Mouse (Mus musculus): ENCODE data around the gene Irf1. TPM values are rescaled to one million over a fixed set of nuclear protein-coding genes. Genes with fewer than 3 reads are reported as not detected.
A peak's percentile ranks its signal among the peaks of the same experiment; 100 is the strongest.

Gene Irf1
- polyA plus RNA-seq, 1 experiment from 2014 or later: 8.4 TPM

- DNase-seq (ENCODE audit: low spot score) (peak; percentile 68), ATAC-seq (replicated peaks; ENCODE audit: low FRiP score) (peak; percentile 74)
- Histone ChIP-seq H3K9ac (ENCODE audit: low read depth, low read length) (no peak overlapping the region), H3K9me3 (ENCODE audit: control insufficient read depth, low read length) (no peaks in the 10 kb centered on the region), H3K4me3 (ENCODE audit: low read depth, low read length) (no peak overlapping the region), H3K27ac (ENCODE audit: low read depth, low read length) (no peak overlapping the region), H3K27me3 (replicated peaks; ENCODE audit: control insufficient read depth, insufficient read depth, low read length) (no peaks in the 10 kb centered on the region), H3K4me1 (replicated peaks; ENCODE audit: control insufficient read depth, insufficient read depth, low read length) (no peaks in the 10 kb centered on the region), H3K36me3 (ENCODE audit: control insufficient read depth, insufficient read depth, low read length) (no peaks in the 10 kb centered on the region), H3K4me2 (no peak overlapping the region)
- WGBS: 42% methylated on average over 14 of the region's 14 CpGs
These were observed 32.8 kb upstream of the Irf1 start for GRCm38 (mm10) chr11:53736771-53737572.

GRCm38 (mm10) chr11:53737573-53737946 lies 32.3 kb upstream of the Irf1 start:
- WGBS: 37% methylated on average over 6 of the region's 6 CpGs
- no peak for DNase-seq (ENCODE audit: low spot score)
- Histone ChIP-seq H3K27ac (ENCODE audit: low read depth, low read length) (no peak overlapping the region), H3K36me3 (ENCODE audit: control insufficient read depth, insufficient read depth, low read length) (no peaks in the 10 kb centered on the region), H3K4me1 (replicated peaks; ENCODE audit: control insufficient read depth, insufficient read depth, low read length) (no peaks in the 10 kb centered on the region), H3K4me2 (no peak overlapping the region), H3K9ac (ENCODE audit: low read depth, low read length) (no peak overlapping the region), H3K4me3 (ENCODE audit: low read depth, low read length) (no peak overlapping the region), H3K27me3 (replicated peaks; ENCODE audit: control insufficient read depth, insufficient read depth, low read length) (no peaks in the 10 kb centered on the region), H3K9me3 (ENCODE audit: control insufficient read depth, low read length) (no peaks in the 10 kb centered on the region)
- peak; percentile 75 for ATAC-seq (replicated peaks; ENCODE audit: low FRiP score)

GRCm38 (mm10) chr11:53742353-53742752 lies 27.5 kb upstream of the Irf1 start:
- WGBS: 39% methylated on average over 5 of the region's 5 CpGs
- H3K4me1 ChIP-seq (replicated peaks; ENCODE audit: control insufficient read depth, insufficient read depth, low read length): no peaks in the 10 kb centered on the region
- H3K36me3 ChIP-seq (ENCODE audit: control insufficient read depth, insufficient read depth, low read length): no peaks in the 10 kb centered on the region
- H3K9ac ChIP-seq (ENCODE audit: low read depth, low read length): peak overlapping the region; percentile 20; the same call in 1 of the 2 replicates
- no peaks in the 10 kb centered on the region for H3K27me3 ChIP-seq (replicated peaks; ENCODE audit: control insufficient read depth, insufficient read depth, low read length)
- DNase-seq (ENCODE audit: low spot score): no peak
- no peak overlapping the region for H3K27ac ChIP-seq (ENCODE audit: low read depth, low read length)
- no peaks in the 10 kb centered on the region for H3K9me3 ChIP-seq (ENCODE audit: control insufficient read depth, low read length)
- H3K4me3 ChIP-seq (ENCODE audit: low read depth, low read length): no peak overlapping the region
- H3K4me2 ChIP-seq: no peak overlapping the region
- ATAC-seq (replicated peaks; ENCODE audit: low FRiP score): no peak

GRCm38 (mm10) chr11:53745260-53745659 lies 24.6 kb upstream of the Irf1 start:
- Histone ChIP-seq H3K4me3 (ENCODE audit: low read depth, low read length) (no peak overlapping the region), H3K36me3 (ENCODE audit: control insufficient read depth, insufficient read depth, low read length) (no peaks in the 10 kb centered on the region), H3K4me2 (no peak overlapping the region), H3K9ac (ENCODE audit: low read depth, low read length) (no peak overlapping the region), H3K9me3 (ENCODE audit: control insufficient read depth, low read length) (no peaks in the 10 kb centered on the region), H3K27ac (ENCODE audit: low read depth, low read length) (no peak overlapping the region), H3K4me1 (replicated peaks; ENCODE audit: control insufficient read depth, insufficient read depth, low read length) (no peaks in the 10 kb centered on the region), H3K27me3 (replicated peaks; ENCODE audit: control insufficient read depth, insufficient read depth, low read length) (no peaks in the 10 kb centered on the region)
- ATAC-seq (replicated peaks; ENCODE audit: low FRiP score): no peak
- WGBS: 72% methylated on average over 2 of the region's 2 CpGs
- no peak for DNase-seq (ENCODE audit: low spot score)

GRCm38 (mm10) chr11:53747985-53748384 lies 21.8 kb upstream of the Irf1 start:
- Histone ChIP-seq H3K9me3 (ENCODE audit: control insufficient read depth, low read length) (no peaks in the 10 kb centered on the region), H3K4me3 (ENCODE audit: low read depth, low read length) (no peak overlapping the region), H3K27me3 (replicated peaks; ENCODE audit: control insufficient read depth, insufficient read depth, low read length) (no peaks in the 10 kb centered on the region), H3K4me2 (no peak overlapping the region), H3K36me3 (ENCODE audit: control insufficient read depth, insufficient read depth, low read length) (no peaks in the 10 kb centered on the region), H3K9ac (ENCODE audit: low read depth, low read length) (no peak overlapping the region), H3K4me1 (replicated peaks; ENCODE audit: control insufficient read depth, insufficient read depth, low read length) (no peaks in the 10 kb centered on the region), H3K27ac (ENCODE audit: low read depth, low read length) (no peak overlapping the region)
- 55% methylated on average over 9 of the region's 9 CpGs for WGBS
- DNase-seq (ENCODE audit: low spot score) (no peak), ATAC-seq (replicated peaks; ENCODE audit: low FRiP score) (no peak)

GRCm38 (mm10) chr11:53748614-53749013 lies 21.2 kb upstream of the Irf1 start:
- H3K4me1 ChIP-seq (replicated peaks; ENCODE audit: control insufficient read depth, insufficient read depth, low read length): no peaks in the 10 kb centered on the region
- no peaks in the 10 kb centered on the region for H3K27me3 ChIP-seq (replicated peaks; ENCODE audit: control insufficient read depth, insufficient read depth, low read length)
- ATAC-seq (replicated peaks; ENCODE audit: low FRiP score) (no peak), DNase-seq (ENCODE audit: low spot score) (no peak)
- H3K36me3 ChIP-seq (ENCODE audit: control insufficient read depth, insufficient read depth, low read length): no peaks in the 10 kb centered on the region
- H3K27ac ChIP-seq (ENCODE audit: low read depth, low read length): no peak overlapping the region
- H3K9me3 ChIP-seq (ENCODE audit: control insufficient read depth, low read length): no peaks in the 10 kb centered on the region
- H3K4me3 ChIP-seq (ENCODE audit: low read depth, low read length): no peak overlapping the region
- H3K4me2 ChIP-seq: no peak overlapping the region
- WGBS: 61% methylated on average over 6 of the region's 6 CpGs
- H3K9ac ChIP-seq (ENCODE audit: low read depth, low read length): no peak overlapping the region

- Histone ChIP-seq H3K27ac (ENCODE audit: low read depth, low read length) (no peak overlapping the region), H3K27me3 (replicated peaks; ENCODE audit: control insufficient read depth, insufficient read depth, low read length) (no peaks in the 10 kb centered on the region), H3K36me3 (ENCODE audit: control insufficient read depth, insufficient read depth, low read length) (no peaks in the 10 kb centered on the region), H3K9ac (ENCODE audit: low read depth, low read length) (no peak overlapping the region), H3K4me1 (replicated peaks; ENCODE audit: control insufficient read depth, insufficient read depth, low read length) (no peaks in the 10 kb centered on the region), H3K4me2 (no peak overlapping the region), H3K9me3 (ENCODE audit: control insufficient read depth, low read length) (no peaks in the 10 kb centered on the region), H3K4me3 (ENCODE audit: low read depth, low read length) (no peak overlapping the region)
- ATAC-seq (replicated peaks; ENCODE audit: low FRiP score) (no peak), DNase-seq (ENCODE audit: low spot score) (no peak)
- WGBS: 70% methylated on average over 4 of the region's 4 CpGs
These were observed 20.5 kb upstream of the Irf1 start for GRCm38 (mm10) chr11:53749306-53749705.

GRCm38 (mm10) chr11:53749716-53750352 lies 20.0 kb upstream of the Irf1 start:
- no peak overlapping the region for H3K4me3 ChIP-seq (ENCODE audit: low read depth, low read length)
- 61% methylated on average over 5 of the region's 5 CpGs for WGBS

More at GRCm38 (mm10) chr11:53749716-53750352, 20.0 kb upstream of the Irf1 start:
- Histone ChIP-seq H3K27ac (ENCODE audit: low read depth, low read length) (no peak overlapping the region), H3K36me3 (ENCODE audit: control insufficient read depth, insufficient read depth, low read length) (no peaks in the 10 kb centered on the region), H3K27me3 (replicated peaks; ENCODE audit: control insufficient read depth, insufficient read depth, low read length) (no peaks in the 10 kb centered on the region), H3K4me1 (replicated peaks; ENCODE audit: control insufficient read depth, insufficient read depth, low read length) (no peaks in the 10 kb centered on the region), H3K9ac (ENCODE audit: low read depth, low read length) (no peak overlapping the region), H3K4me2 (no peak overlapping the region), H3K9me3 (ENCODE audit: control insufficient read depth, low read length) (no peaks in the 10 kb centered on the region)
- no peak for DNase-seq (ENCODE audit: low spot score)
- no peak for ATAC-seq (replicated peaks; ENCODE audit: low FRiP score)
